ENCODE assay signal across 8 mouse cellular contexts in genomic region chr3:95856115-95856514, GRCm38 (mm10). TPM values are rescaled to one million over a fixed set of nuclear protein-coding genes. Genes with fewer than 3 reads are reported as not detected.
DNase-seq lines count a peak whose midpoint lies in the region; ATAC-seq and TF ChIP-seq lines count a peak whose summit lies in the region.

No protein-coding gene starts in this region.

- peaks cover 21% of the 10 kb centered on the region for H3K4me1 ChIP-seq in heart, embryonic 13.5 days
- peaks cover 35% of the 10 kb centered on the region for H3K4me1 ChIP-seq in G1E (ENCODE audit: insufficient read depth, low read depth, low read length)
- H3K4me1 ChIP-seq in forebrain, embryonic 16.5 days (replicated peaks; ENCODE audit: control insufficient read depth, insufficient read depth, low read length) = peaks cover 6% of the 10 kb centered on the region
- peaks cover 45% of the 10 kb centered on the region for H3K4me1 ChIP-seq in megakaryocyte, embryonic 14.5 days

- 22% methylated on average over 7 of the region's 7 CpGs for WGBS in heart, embryonic 13.5 days
- 25% methylated on average over 7 of the region's 7 CpGs for WGBS in forebrain, embryonic 16.5 days

- H3K4me3 ChIP-seq in heart, embryonic 13.5 days = peak overlapping the region; percentile 80
- H3K4me3 ChIP-seq in G1E (ENCODE audit: low read depth, low read length) = peak overlapping the region; percentile 91
- peak overlapping the region; percentile 95 for H3K4me3 ChIP-seq in forebrain, embryonic 16.5 days (replicated peaks; ENCODE audit: low read length)
- peak overlapping the region; percentile 95 for H3K4me3 ChIP-seq in megakaryocyte, embryonic 14.5 days (replicated peaks)

- H3K4me2 ChIP-seq in heart, embryonic 13.5 days = peak overlapping the region; percentile 78
- peak overlapping the region; percentile 70 for H3K4me2 ChIP-seq in forebrain, embryonic 16.5 days (ENCODE audit: low read length)

- no peaks in the 10 kb centered on the region for H3K9me3 ChIP-seq in heart, embryonic 13.5 days
- no peaks in the 10 kb centered on the region for H3K9me3 ChIP-seq in G1E (replicated peaks)
- no peaks in the 10 kb centered on the region for H3K9me3 ChIP-seq in forebrain, embryonic 16.5 days (ENCODE audit: control insufficient read depth, low read length)
- H3K9me3 ChIP-seq in megakaryocyte, embryonic 14.5 days = no peaks in the 10 kb centered on the region

- peaks cover 26% of the 10 kb centered on the region for H3K36me3 ChIP-seq in heart, embryonic 13.5 days
- peaks cover 32% of the 10 kb centered on the region for H3K36me3 ChIP-seq in G1E (replicated peaks)
- peaks cover 15% of the 10 kb centered on the region for H3K36me3 ChIP-seq in forebrain, embryonic 16.5 days (ENCODE audit: control insufficient read depth, insufficient read depth)
- peaks cover 28% of the 10 kb centered on the region for H3K36me3 ChIP-seq in megakaryocyte, embryonic 14.5 days (replicated peaks; ENCODE audit: low read length)

- H3K27ac ChIP-seq in heart, embryonic 13.5 days (replicated peaks) = peak overlapping the region; percentile 82
- H3K27ac ChIP-seq in forebrain, embryonic 16.5 days (ENCODE audit: low read length) = peak overlapping the region; percentile 65

- DNase-seq in heart, postnatal 14 days = no peak
- no peak for DNase-seq in G1E (ENCODE audit: low spot score)
- no peak for DNase-seq in right cerebral cortex, postnatal 25 days
- DNase-seq in adrenal gland, adult 2 months = no peak

- H3K27me3 ChIP-seq in heart, embryonic 13.5 days (replicated peaks) = no peaks in the 10 kb centered on the region
- H3K27me3 ChIP-seq in G1E (ENCODE audit: insufficient read depth, low read length) = no peaks in the 10 kb centered on the region
- no peaks in the 10 kb centered on the region for H3K27me3 ChIP-seq in forebrain, embryonic 16.5 days (replicated peaks; ENCODE audit: control insufficient read depth, insufficient read depth, low read length)
- no peaks in the 10 kb centered on the region for H3K27me3 ChIP-seq in megakaryocyte, embryonic 14.5 days (replicated peaks)

- intact Hi-C loops in heart, postnatal 14 days (cut with DNase I) = no loop called here

- ATAC-seq in heart, embryonic 13.5 days (ENCODE audit: extremely low read depth, insufficient number of reproducible peaks, low FRiP score, low TSS enrichment) = no peak
- ATAC-seq in G1E (ENCODE audit: extremely low read depth, insufficient number of reproducible peaks, low FRiP score, poor library complexity, severe bottlenecking) = no peak
- peak; percentile 13 for ATAC-seq in forebrain, embryonic 16.5 days
- no peak for ATAC-seq in cerebellum, adult (ENCODE audit: insufficient number of reproducible peaks, low FRiP score, low TSS enrichment)

- peak overlapping the region; percentile 93 for H3K9ac ChIP-seq in heart, embryonic 13.5 days
- H3K9ac ChIP-seq in forebrain, embryonic 16.5 days (replicated peaks; ENCODE audit: low read depth, low read length) = peak overlapping the region; percentile 80

- TF ChIP-seq CTCF in G1E (IDR thresholded peaks at IDR 0.05; ENCODE audit: low read depth, low read length) = no peak

RNA-seq across cellular contexts. Expression of gene Prpf3, which starts 0.4 kb away (rescaled TPM):
- polyA plus RNA-seq in heart, embryonic 13.5 days (2015; fragmentation: Nextera tagmentation; extraction: Ambion mirVana) = 25.0 and 29.1 TPM in 2 replicates
- 10 to 100 TPM; 19.2 to 27.2 TPM for total RNA-seq in heart, postnatal 14 days (2021)
- 77.2 and 88.7 TPM in 2 replicates for total RNA-seq in G1E (2014; fragmentation: Nextera tagmentation)
- 50.0 and 68.3 TPM in 2 replicates for total RNA-seq in G1E (2017)
- polyA plus RNA-seq in G1E (2012) = 13.9 and 17.5 TPM in 2 replicates
- polyA plus RNA-seq in forebrain, embryonic 16.5 days (2015; fragmentation: Nextera tagmentation; extraction: Ambion mirVana) = 47.2 and 49.1 TPM in 2 replicates
- polyA plus RNA-seq in megakaryocyte, embryonic 14.5 days (2012; ENCODE audit: insufficient read depth, low replicate concordance) = 1.9 and 6.5 TPM in 2 replicates
- 10 to 100 TPM; 30.0 to 35.1 TPM for total RNA-seq in adrenal gland, adult 2 months (2021)
- 4.6 and 5.6 TPM in 2 replicates for polyA plus RNA-seq in adrenal gland, adult 2 months (2012; rRNA removed)

RNA-seq across cellular contexts. Expression of gene Mrps21, which starts 15.2 kb away (rescaled TPM):
- polyA plus RNA-seq in heart, embryonic 13.5 days (2015; fragmentation: Nextera tagmentation; extraction: Ambion mirVana) = 362 and 399 TPM in 2 replicates
- 100 to 1,000 TPM; 275 to 290 TPM for total RNA-seq in heart, postnatal 14 days (2021)
- total RNA-seq in G1E (2014; fragmentation: Nextera tagmentation) (40.2 and 41.8 TPM in 2 replicates), G1E (2017) (624 and 639 TPM in 2 replicates)
- polyA plus RNA-seq in G1E (2012) = 43.8 and 190 TPM in 2 replicates
- polyA plus RNA-seq in forebrain, embryonic 16.5 days (2015; fragmentation: Nextera tagmentation; extraction: Ambion mirVana) = 243 and 277 TPM in 2 replicates
- 36.5 and 191 TPM in 2 replicates for polyA plus RNA-seq in megakaryocyte, embryonic 14.5 days (2012; ENCODE audit: insufficient read depth, low replicate concordance)
- total RNA-seq in adrenal gland, adult 2 months (2021) = 100 to 1,000 TPM; 309 to 364 TPM
- polyA plus RNA-seq in adrenal gland, adult 2 months (2012; rRNA removed) = 12.3 and 13.0 TPM in 2 replicates

RNA-seq across cellular contexts. Expression of gene Ciart, which starts 25.9 kb away (rescaled TPM):
- polyA plus RNA-seq in heart, embryonic 13.5 days (2015; fragmentation: Nextera tagmentation; extraction: Ambion mirVana) = 5.7 and 6.2 TPM in 2 replicates
- total RNA-seq in heart, postnatal 14 days (2021) = 1 to 10 TPM; 2.8 to 3.0 TPM
- not detected in 2 replicates for total RNA-seq in G1E (2014; fragmentation: Nextera tagmentation)
- total RNA-seq in G1E (2017) = 1.3 TPM in 2 replicates
- 0.07 and 0.31 TPM in 2 replicates for polyA plus RNA-seq in G1E (2012)
- polyA plus RNA-seq in forebrain, embryonic 16.5 days (2015; fragmentation: Nextera tagmentation; extraction: Ambion mirVana) = 4.1 and 5.7 TPM in 2 replicates
- polyA plus RNA-seq in megakaryocyte, embryonic 14.5 days (2012; ENCODE audit: insufficient read depth, low replicate concordance) = 10.4 and 16.9 TPM in 2 replicates
- total RNA-seq in adrenal gland, adult 2 months (2021) = 1 to 10 TPM; 1.6 to 1.9 TPM
- 2.4 and 4.0 TPM in 2 replicates for polyA plus RNA-seq in adrenal gland, adult 2 months (2012; rRNA removed)

RNA-seq across cellular contexts. Expression of gene BC028528, which starts 35.7 kb away (rescaled TPM):
- 38.1 and 41.8 TPM in 2 replicates for polyA plus RNA-seq in heart, embryonic 13.5 days (2015; fragmentation: Nextera tagmentation; extraction: Ambion mirVana)
- total RNA-seq in heart, postnatal 14 days (2021) = 10 to 100 TPM; 24.0 to 24.6 TPM
- total RNA-seq in G1E (2014; fragmentation: Nextera tagmentation) = 1.6 and 3.9 TPM in 2 replicates
- total RNA-seq in G1E (2017) = 7.5 and 9.3 TPM in 2 replicates
- polyA plus RNA-seq in G1E (2012) = not detected in 2 replicates
- polyA plus RNA-seq in forebrain, embryonic 16.5 days (2015; fragmentation: Nextera tagmentation; extraction: Ambion mirVana) = 13.8 and 14.4 TPM in 2 replicates
- polyA plus RNA-seq in megakaryocyte, embryonic 14.5 days (2012; ENCODE audit: insufficient read depth, low replicate concordance) = 0.30 TPM in 1 of 2 replicates, not detected in the other
- 10 to 100 TPM; 13.0 to 15.2 TPM for total RNA-seq in adrenal gland, adult 2 months (2021)
- polyA plus RNA-seq in adrenal gland, adult 2 months (2012; rRNA removed) = 1.8 TPM in 2 replicates

RNA-seq across cellular contexts. Expression of gene Rprd2, which starts 37.5 kb away (rescaled TPM):
- 17.1 and 18.0 TPM in 2 replicates for polyA plus RNA-seq in heart, embryonic 13.5 days (2015; fragmentation: Nextera tagmentation; extraction: Ambion mirVana)
- total RNA-seq in heart, postnatal 14 days (2021) = 10 to 100 TPM; 41.3 to 42.1 TPM
- total RNA-seq in G1E (2014; fragmentation: Nextera tagmentation) (116 and 144 TPM in 2 replicates), G1E (2017) (18.6 and 28.0 TPM in 2 replicates)
- polyA plus RNA-seq in G1E (2012) = 6.9 and 9.1 TPM in 2 replicates
- polyA plus RNA-seq in forebrain, embryonic 16.5 days (2015; fragmentation: Nextera tagmentation; extraction: Ambion mirVana) = 23.5 and 29.0 TPM in 2 replicates
- polyA plus RNA-seq in megakaryocyte, embryonic 14.5 days (2012; ENCODE audit: insufficient read depth, low replicate concordance) = 3.0 and 3.4 TPM in 2 replicates
- 10 to 100 TPM; 46.4 to 59.6 TPM for total RNA-seq in adrenal gland, adult 2 months (2021)
- polyA plus RNA-seq in adrenal gland, adult 2 months (2012; rRNA removed) = 6.3 and 8.1 TPM in 2 replicates
